Mouse (Mus musculus): ENCODE data around the gene Fgf7. TPM values are rescaled to one million over a fixed set of nuclear protein-coding genes. Genes with fewer than 3 reads are reported as not detected.
A peak's percentile ranks its signal among the peaks of the same experiment; 100 is the strongest.

The Fgf7 gene
- not detected in 2 replicates for total RNA-seq (2014; rRNA removed; ENCODE audit: low replicate concordance)
- 0.44 and 0.52 TPM in 2 replicates for polyA plus RNA-seq (2015; fragmentation: Nextera tagmentation; extraction: Ambion mirVana)

- 67% methylated on average over 15 of the region's 15 CpGs for WGBS
- no peaks in the 10 kb centered on the region for H3K9me3 ChIP-seq (replicated peaks; ENCODE audit: control insufficient read depth, low read length)
- H3K27me3 ChIP-seq (ENCODE audit: control insufficient read depth, insufficient read depth, low read length), result no peaks in the 10 kb centered on the region
- TF ChIP-seq CTCF (IDR thresholded peaks at IDR 0.05; ENCODE audit: low read depth), result peak; percentile 42
- TF ChIP-seq EP300 (IDR thresholded peaks at IDR 0.05; ENCODE audit: low read depth), result no peak
- H3K4me2 ChIP-seq (ENCODE audit: low read depth, low read length), result no peak within 1 kb of the TSS
- ATAC-seq (ENCODE audit: insufficient read depth, low read depth), result no peak
- no peak within 1 kb of the TSS for H3K27ac ChIP-seq (ENCODE audit: low read depth)
- H3K4me1 ChIP-seq (ENCODE audit: control insufficient read depth, insufficient read depth), result peaks cover 6% of the 10 kb centered on the region
- no peak within 1 kb of the TSS for H3K4me3 ChIP-seq (ENCODE audit: low read depth, low read length)
- DNase-seq (ENCODE audit: low spot score), result no peak
- H3K36me3 ChIP-seq (replicated peaks; ENCODE audit: control insufficient read depth, insufficient read depth, low read length), result no peaks in the 10 kb centered on the region
- H3K9ac ChIP-seq (replicated peaks; ENCODE audit: low read depth, low read length), result no peak within 1 kb of the TSS
Measured at GRCm38 (mm10) chr2:126034379-126035005, at the start of gene Fgf7. Gene Fgf7 (plus strand): TSS chr2:126034658.

GRCm38 (mm10) chr2:126002291-126002690 lies 32.2 kb upstream of the Fgf7 start:
- no peaks in the 10 kb centered on the region for H3K36me3 ChIP-seq (replicated peaks; ENCODE audit: control insufficient read depth, insufficient read depth, low read length)
- no peaks in the 10 kb centered on the region for H3K4me1 ChIP-seq (ENCODE audit: control insufficient read depth, insufficient read depth)
- ATAC-seq (ENCODE audit: insufficient read depth, low read depth), result no peak
- no peak overlapping the region for H3K9ac ChIP-seq (replicated peaks; ENCODE audit: low read depth, low read length)
- H3K4me2 ChIP-seq (ENCODE audit: low read depth, low read length), result no peak overlapping the region
- TF ChIP-seq EP300 (IDR thresholded peaks at IDR 0.05; ENCODE audit: low read depth) (no peak), CTCF (IDR thresholded peaks at IDR 0.05; ENCODE audit: low read depth) (no peak)
- no peak for DNase-seq (ENCODE audit: low spot score)
- H3K9me3 ChIP-seq (replicated peaks; ENCODE audit: control insufficient read depth, low read length), result no peaks in the 10 kb centered on the region
- no peak overlapping the region for H3K4me3 ChIP-seq (ENCODE audit: low read depth, low read length)
- no peaks in the 10 kb centered on the region for H3K27me3 ChIP-seq (ENCODE audit: control insufficient read depth, insufficient read depth, low read length)
- H3K27ac ChIP-seq (ENCODE audit: low read depth), result no peak overlapping the region
- 75% methylated on average over 5 of the region's 5 CpGs for WGBS

GRCm38 (mm10) chr2:126006088-126006487 lies 28.4 kb upstream of the Fgf7 start:
- WGBS, result 29% methylated on average over 3 of the region's 3 CpGs
- Histone ChIP-seq H3K4me2 (ENCODE audit: low read depth, low read length) (no peak overlapping the region), H3K4me1 (ENCODE audit: control insufficient read depth, insufficient read depth) (no peaks in the 10 kb centered on the region), H3K36me3 (replicated peaks; ENCODE audit: control insufficient read depth, insufficient read depth, low read length) (no peaks in the 10 kb centered on the region), H3K27ac (ENCODE audit: low read depth) (no peak overlapping the region), H3K9ac (replicated peaks; ENCODE audit: low read depth, low read length) (no peak overlapping the region), H3K9me3 (replicated peaks; ENCODE audit: control insufficient read depth, low read length) (no peaks in the 10 kb centered on the region), H3K27me3 (ENCODE audit: control insufficient read depth, insufficient read depth, low read length) (no peaks in the 10 kb centered on the region), H3K4me3 (ENCODE audit: low read depth, low read length) (no peak overlapping the region)
- DNase-seq (ENCODE audit: low spot score), result peak; percentile 44
- peak; percentile 24; the same call in 1 of the 2 replicates for ATAC-seq (ENCODE audit: insufficient read depth, low read depth)
- no peak for TF ChIP-seq EP300 (IDR thresholded peaks at IDR 0.05; ENCODE audit: low read depth)
- TF ChIP-seq CTCF (IDR thresholded peaks at IDR 0.05; ENCODE audit: low read depth), result peak; percentile 74

GRCm38 (mm10) chr2:126006742-126007141 lies 27.7 kb upstream of the Fgf7 start:
- DNase-seq (ENCODE audit: low spot score) (no peak), ATAC-seq (ENCODE audit: insufficient read depth, low read depth) (no peak)
- Histone ChIP-seq H3K9me3 (replicated peaks; ENCODE audit: control insufficient read depth, low read length) (no peaks in the 10 kb centered on the region), H3K36me3 (replicated peaks; ENCODE audit: control insufficient read depth, insufficient read depth, low read length) (no peaks in the 10 kb centered on the region), H3K27ac (ENCODE audit: low read depth) (no peak overlapping the region), H3K4me3 (ENCODE audit: low read depth, low read length) (no peak overlapping the region), H3K4me2 (ENCODE audit: low read depth, low read length) (no peak overlapping the region), H3K4me1 (ENCODE audit: control insufficient read depth, insufficient read depth) (no peaks in the 10 kb centered on the region), H3K27me3 (ENCODE audit: control insufficient read depth, insufficient read depth, low read length) (no peaks in the 10 kb centered on the region), H3K9ac (replicated peaks; ENCODE audit: low read depth, low read length) (no peak overlapping the region)
- no peak for TF ChIP-seq CTCF (IDR thresholded peaks at IDR 0.05; ENCODE audit: low read depth)
- no peak for TF ChIP-seq EP300 (IDR thresholded peaks at IDR 0.05; ENCODE audit: low read depth)
- 65% methylated on average over 2 of the region's 2 CpGs for WGBS

GRCm38 (mm10) chr2:126014989-126015710 lies 19.3 kb upstream of the Fgf7 start:
- Histone ChIP-seq H3K4me2 (ENCODE audit: low read depth, low read length) (no peak overlapping the region), H3K4me3 (ENCODE audit: low read depth, low read length) (no peak overlapping the region), H3K27me3 (ENCODE audit: control insufficient read depth, insufficient read depth, low read length) (no peaks in the 10 kb centered on the region), H3K9me3 (replicated peaks; ENCODE audit: control insufficient read depth, low read length) (no peaks in the 10 kb centered on the region), H3K9ac (replicated peaks; ENCODE audit: low read depth, low read length) (no peak overlapping the region), H3K27ac (ENCODE audit: low read depth) (no peak overlapping the region), H3K36me3 (replicated peaks; ENCODE audit: control insufficient read depth, insufficient read depth, low read length) (no peaks in the 10 kb centered on the region), H3K4me1 (ENCODE audit: control insufficient read depth, insufficient read depth) (no peaks in the 10 kb centered on the region; the same call in 1 of the 2 replicates)
- no peak for DNase-seq (ENCODE audit: low spot score)
- 34% methylated on average over 12 of the region's 12 CpGs for WGBS
- no peak for TF ChIP-seq EP300 (IDR thresholded peaks at IDR 0.05; ENCODE audit: low read depth)
- TF ChIP-seq CTCF (IDR thresholded peaks at IDR 0.05; ENCODE audit: low read depth), result no peak
- no peak for ATAC-seq (ENCODE audit: insufficient read depth, low read depth)

Data from heart, postnatal 0 days (tissue).